Mouse (Mus musculus): ENCODE data around the gene Ntn4. TPM values are rescaled to one million over a fixed set of nuclear protein-coding genes. Genes with fewer than 3 reads are reported as not detected.
A peak's percentile ranks its signal among the peaks of the same experiment; 100 is the strongest.

Ntn4 gene
- polyA plus RNA-seq, 1 experiment from 2014 or later = 0.74 TPM

- H3K4me3 ChIP-seq = peak overlapping the region; percentile 80; the same call in 1 of the 2 replicates
- H3K4me1 ChIP-seq = peaks cover 22% of the 10 kb centered on the region
- peak overlapping the region; percentile 86 for H3K4me2 ChIP-seq (replicated peaks)
- peaks cover 15% of the 10 kb centered on the region; the same call in 1 of the 2 replicates for H3K36me3 ChIP-seq
- WGBS = 50% methylated on average over 8 of the region's 8 CpGs
- H3K9ac ChIP-seq = no peak overlapping the region
- no peak for ATAC-seq (ENCODE audit: low FRiP score, low read depth)
- H3K27ac ChIP-seq = no peak overlapping the region
- no peaks in the 10 kb centered on the region for H3K9me3 ChIP-seq
- peaks cover 48% of the 10 kb centered on the region for H3K27me3 ChIP-seq
Observed at GRCm38 (mm10) chr10:93642897-93643296, 2.4 kb downstream of the Ntn4 start.

DNA sequence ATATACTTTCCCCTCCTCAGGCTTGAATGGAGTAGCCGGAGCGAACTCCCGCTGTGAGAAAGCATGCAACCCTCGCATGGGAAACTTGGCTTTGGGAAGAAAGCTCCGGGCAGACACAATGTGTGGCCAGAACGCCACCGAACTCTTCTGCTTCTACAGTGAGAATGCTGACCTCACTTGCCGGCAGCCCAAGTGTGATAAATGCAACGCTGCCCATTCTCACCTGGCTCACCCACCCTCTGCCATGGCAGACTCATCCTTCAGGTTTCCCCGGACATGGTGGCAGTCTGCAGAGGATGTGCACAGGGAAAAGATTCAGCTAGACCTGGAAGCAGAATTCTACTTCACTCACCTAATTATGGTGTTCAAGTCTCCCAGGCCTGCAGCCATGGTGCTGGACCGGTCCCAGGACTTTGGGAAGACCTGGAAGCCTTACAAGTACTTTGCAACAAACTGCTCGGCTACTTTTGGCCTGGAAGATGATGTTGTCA, 4.0 kb downstream of the Ntn4 start:
- Histone ChIP-seq H3K9ac (no peak overlapping the region), H3K4me3 (no peak overlapping the region), H3K4me1 (peaks cover 21% of the 10 kb centered on the region), H3K9me3 (no peaks in the 10 kb centered on the region), H3K27me3 (peaks cover 33% of the 10 kb centered on the region), H3K36me3 (peaks cover 15% of the 10 kb centered on the region; the same call in 1 of the 2 replicates), H3K4me2 (replicated peaks) (no peak overlapping the region), H3K27ac (no peak overlapping the region; the same call in 1 of the 2 replicates)
- WGBS = 86% methylated on average over 12 of the region's 12 CpGs
- ATAC-seq (ENCODE audit: low FRiP score, low read depth) = no peak

DNA sequence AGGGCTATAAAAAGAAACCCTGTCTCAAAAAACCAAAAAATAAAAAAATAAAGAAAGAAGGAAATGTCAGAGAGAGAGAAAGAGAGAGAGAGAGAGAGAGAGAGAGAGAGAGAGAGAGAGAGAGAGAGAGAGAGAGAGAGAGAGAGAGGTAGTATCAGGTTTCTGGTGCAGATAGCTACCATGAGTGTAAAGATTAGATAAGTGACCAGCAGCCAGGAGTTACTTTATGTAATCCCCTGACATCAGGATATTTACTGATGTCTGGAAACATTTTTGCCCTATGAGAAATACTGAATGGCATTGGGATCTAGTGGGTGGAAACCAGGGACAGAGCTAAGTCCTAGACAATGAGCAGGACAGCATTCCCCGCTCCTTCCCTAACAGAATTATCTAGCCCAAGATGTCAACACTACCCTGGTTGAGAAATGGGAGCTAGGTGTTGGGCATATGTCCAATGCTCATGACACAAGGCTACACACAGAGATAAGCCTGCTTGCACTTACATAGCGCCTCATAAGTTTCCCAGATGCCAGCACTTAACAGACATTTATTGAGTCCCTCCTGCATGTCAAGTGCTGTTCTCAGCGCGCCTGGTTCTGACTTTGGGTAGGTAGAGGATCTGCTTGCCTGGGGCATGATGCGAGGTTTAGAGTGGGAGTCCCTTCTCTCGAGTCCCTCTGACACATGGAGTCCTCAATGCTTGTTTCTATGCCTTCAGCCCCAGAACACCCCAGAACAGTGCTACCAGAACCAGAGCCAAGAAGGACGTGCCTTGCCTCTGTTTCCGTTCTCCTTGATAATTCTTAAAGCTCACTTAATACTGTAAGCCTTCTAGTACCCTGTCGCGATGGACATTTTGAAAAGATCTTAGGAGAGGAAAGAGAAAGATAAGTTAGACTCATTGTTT, 7.4 kb downstream of the Ntn4 start:
- Histone ChIP-seq H3K4me2 (replicated peaks) (no peak overlapping the region), H3K27ac (no peak overlapping the region), H3K4me1 (no peaks in the 10 kb centered on the region), H3K9ac (no peak overlapping the region), H3K27me3 (peaks cover 11% of the 10 kb centered on the region), H3K36me3 (peaks cover 15% of the 10 kb centered on the region; the same call in 1 of the 2 replicates), H3K4me3 (no peak overlapping the region), H3K9me3 (no peaks in the 10 kb centered on the region)
- ATAC-seq (ENCODE audit: low FRiP score, low read depth) = no peak
- WGBS = 77% methylated on average over 10 of the region's 10 CpGs

GRCm38 (mm10) chr10:93648598-93649102, 8.2 kb downstream of the Ntn4 start:
- no peaks in the 10 kb centered on the region for H3K4me1 ChIP-seq
- no peak overlapping the region for H3K4me2 ChIP-seq (replicated peaks)
- WGBS = 87% methylated on average over 8 of the region's 8 CpGs
- H3K27ac ChIP-seq = no peak overlapping the region
- no peak overlapping the region for H3K9ac ChIP-seq
- no peaks in the 10 kb centered on the region for H3K9me3 ChIP-seq
- H3K27me3 ChIP-seq = 0 out of 2 replicates have a peak, but pooled peaks cover 4% of the 10 kb centered on the region
- ATAC-seq (ENCODE audit: low FRiP score, low read depth) = no peak
- H3K36me3 ChIP-seq = peaks cover 15% of the 10 kb centered on the region; the same call in 1 of the 2 replicates
- no peak overlapping the region for H3K4me3 ChIP-seq

- ATAC-seq (ENCODE audit: low FRiP score, low read depth) = no peak
- no peak overlapping the region for H3K9ac ChIP-seq
- 79% methylated on average over 5 of the region's 5 CpGs for WGBS
- 0 out of 2 replicates have a peak, but pooled peaks cover 4% of the 10 kb centered on the region for H3K27me3 ChIP-seq
- no peaks in the 10 kb centered on the region for H3K9me3 ChIP-seq
- H3K4me3 ChIP-seq = no peak overlapping the region
- H3K4me1 ChIP-seq = no peaks in the 10 kb centered on the region
- no peak overlapping the region for H3K27ac ChIP-seq
- H3K4me2 ChIP-seq (replicated peaks) = no peak overlapping the region
- peaks cover 15% of the 10 kb centered on the region; the same call in 1 of the 2 replicates for H3K36me3 ChIP-seq
Observed at GRCm38 (mm10) chr10:93649127-93649526, 8.6 kb downstream of the Ntn4 start.

- 93% methylated on average over 5 of the region's 5 CpGs for WGBS
- no peak for ATAC-seq (ENCODE audit: low FRiP score, low read depth)
- 0 out of 2 replicates have a peak, but pooled peaks cover 4% of the 10 kb centered on the region for H3K27me3 ChIP-seq
- no peaks in the 10 kb centered on the region for H3K9me3 ChIP-seq
- H3K4me1 ChIP-seq = no peaks in the 10 kb centered on the region
- H3K9ac ChIP-seq = no peak overlapping the region
- no peak overlapping the region for H3K4me3 ChIP-seq
- no peak overlapping the region for H3K27ac ChIP-seq
- no peak overlapping the region for H3K4me2 ChIP-seq (replicated peaks)
- H3K36me3 ChIP-seq = peaks cover 15% of the 10 kb centered on the region; the same call in 1 of the 2 replicates
Observed at GRCm38 (mm10) chr10:93649600-93649999, 9.1 kb downstream of the Ntn4 start.

GRCm38 (mm10) chr10:93653322-93653721, 12.8 kb downstream of the Ntn4 start:
- WGBS = 74% methylated on average over 2 of the region's 2 CpGs
- no peak overlapping the region for H3K4me3 ChIP-seq
- ATAC-seq (ENCODE audit: low FRiP score, low read depth) = no peak

DNA sequence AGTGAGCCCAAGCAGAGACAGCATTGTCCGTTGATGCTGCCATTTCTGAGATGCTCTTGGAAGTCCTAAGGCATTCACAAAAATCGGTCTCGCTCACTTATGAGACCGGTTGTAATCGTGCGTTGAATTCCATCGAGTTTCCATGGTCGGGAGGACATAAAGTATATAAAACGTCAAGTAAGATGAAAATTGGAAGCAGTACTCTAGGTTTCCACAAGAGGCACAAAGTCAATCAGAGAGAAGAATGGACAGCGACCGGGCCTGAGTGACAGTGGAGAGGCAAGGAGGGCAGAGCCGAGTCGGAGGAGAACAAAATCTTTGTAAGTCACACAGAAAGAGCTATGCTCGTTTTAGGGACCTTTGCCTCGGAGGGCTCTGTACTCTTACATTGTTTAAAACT, 14.9 kb downstream of the Ntn4 start:
- no peak for ATAC-seq (ENCODE audit: low FRiP score, low read depth)
- no peaks in the 10 kb centered on the region for H3K27me3 ChIP-seq
- H3K4me2 ChIP-seq (replicated peaks) = no peak overlapping the region
- no peaks in the 10 kb centered on the region for H3K4me1 ChIP-seq
- H3K36me3 ChIP-seq = no peaks in the 10 kb centered on the region
- H3K9ac ChIP-seq = no peak overlapping the region
- H3K9me3 ChIP-seq = 0 out of 2 replicates have a peak, but pooled peaks cover 4% of the 10 kb centered on the region
- WGBS = 80% methylated on average over 15 of the region's 15 CpGs
- no peak overlapping the region for H3K4me3 ChIP-seq
- no peak overlapping the region for H3K27ac ChIP-seq

More at GRCm38 (mm10) chr10:93653322-93653721, 12.8 kb downstream of the Ntn4 start:
- no peak overlapping the region for H3K27ac ChIP-seq
- H3K27me3 ChIP-seq = no peaks in the 10 kb centered on the region
- no peaks in the 10 kb centered on the region for H3K4me1 ChIP-seq
- H3K9me3 ChIP-seq = no peaks in the 10 kb centered on the region
- no peak overlapping the region for H3K4me2 ChIP-seq (replicated peaks)
- no peaks in the 10 kb centered on the region for H3K36me3 ChIP-seq
- no peak overlapping the region for H3K9ac ChIP-seq

DNA sequence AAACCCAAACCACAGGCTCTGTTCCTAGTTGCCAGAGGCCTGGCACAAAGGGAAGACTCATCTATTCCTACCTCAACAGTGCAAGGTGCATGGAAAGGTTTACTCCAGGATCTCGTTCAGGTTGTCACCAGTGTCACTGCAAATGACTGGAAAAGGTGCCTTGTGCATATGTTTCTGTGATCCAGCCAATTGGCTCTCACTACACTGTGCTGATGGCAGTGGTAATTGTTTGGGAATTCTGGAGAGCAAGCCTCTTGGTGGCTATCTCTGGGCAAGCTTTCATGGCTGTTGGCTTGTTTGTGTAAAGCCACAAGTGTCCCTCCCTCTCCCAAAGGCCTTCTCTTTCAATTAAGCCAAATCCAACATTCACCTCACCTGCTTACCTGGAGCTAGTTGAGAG, 19.3 kb downstream of the Ntn4 start:
- Histone ChIP-seq H3K4me2 (replicated peaks) (no peak overlapping the region), H3K9ac (no peak overlapping the region), H3K4me3 (no peak overlapping the region), H3K27ac (no peak overlapping the region), H3K4me1 (no peaks in the 10 kb centered on the region), H3K27me3 (no peaks in the 10 kb centered on the region), H3K9me3 (0 out of 2 replicates have a peak, but pooled peaks cover 4% of the 10 kb centered on the region), H3K36me3 (no peaks in the 10 kb centered on the region)
- no peak for ATAC-seq (ENCODE audit: low FRiP score, low read depth)
- 83% methylated on average over 1 of the region's 1 CpGs for WGBS

DNA sequence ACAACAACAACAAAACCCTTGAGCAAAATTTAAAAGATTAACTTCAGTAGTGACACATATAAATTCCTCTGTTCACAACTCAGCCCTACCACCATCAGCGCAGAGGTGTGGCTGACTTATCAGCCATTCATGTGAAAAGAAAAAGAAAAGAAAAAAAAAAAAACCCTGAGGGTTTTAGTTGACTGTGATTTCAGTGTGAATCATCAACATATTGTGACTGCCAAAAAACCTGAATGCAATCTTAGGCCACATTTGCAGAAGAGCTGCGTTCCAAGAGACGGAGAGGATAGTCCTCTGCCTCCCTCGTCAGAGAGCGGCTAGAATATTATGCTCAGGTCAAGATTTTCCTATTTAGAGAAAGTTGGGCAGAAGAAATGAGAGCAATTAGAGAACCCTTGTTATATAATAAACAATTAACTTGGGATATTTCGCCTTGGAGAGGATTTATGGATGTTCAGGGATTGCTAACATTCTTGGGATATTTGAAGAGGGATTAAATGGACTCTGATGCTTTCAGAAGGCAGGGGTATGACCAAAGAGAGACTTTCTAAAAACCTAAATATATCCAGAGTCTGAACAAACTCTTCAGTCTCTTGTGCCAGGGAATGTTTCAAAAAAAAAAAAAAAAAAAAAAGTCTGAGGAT, 21.0 kb downstream of the Ntn4 start:
- 75% methylated on average over 6 of the region's 6 CpGs for WGBS
- H3K4me2 ChIP-seq (replicated peaks) = no peak overlapping the region
- no peak overlapping the region for H3K9ac ChIP-seq
- H3K9me3 ChIP-seq = 0 out of 2 replicates have a peak, but pooled peaks cover 4% of the 10 kb centered on the region
- peaks cover 3% of the 10 kb centered on the region; the same call in 1 of the 2 replicates for H3K4me1 ChIP-seq
- H3K4me3 ChIP-seq = no peak overlapping the region
- no peaks in the 10 kb centered on the region for H3K27me3 ChIP-seq
- no peaks in the 10 kb centered on the region for H3K36me3 ChIP-seq
- no peak overlapping the region for H3K27ac ChIP-seq
- no peak for ATAC-seq (ENCODE audit: low FRiP score, low read depth)

GRCm38 (mm10) chr10:93662018-93662417, 21.5 kb downstream of the Ntn4 start:
- H3K4me3 ChIP-seq = no peak overlapping the region
- 0 out of 2 replicates have a peak, but pooled peaks cover 4% of the 10 kb centered on the region for H3K9me3 ChIP-seq
- H3K27ac ChIP-seq = no peak overlapping the region
- H3K4me1 ChIP-seq = peaks cover 9% of the 10 kb centered on the region; the same call in 1 of the 2 replicates
- no peak overlapping the region for H3K9ac ChIP-seq
- WGBS = 76% methylated on average over 5 of the region's 5 CpGs
- H3K36me3 ChIP-seq = no peaks in the 10 kb centered on the region
- no peak for ATAC-seq (ENCODE audit: low FRiP score, low read depth)
- no peaks in the 10 kb centered on the region for H3K27me3 ChIP-seq
- H3K4me2 ChIP-seq (replicated peaks) = no peak overlapping the region

GRCm38 (mm10) chr10:93666222-93666621, 25.7 kb downstream of the Ntn4 start:
- Histone ChIP-seq H3K27me3 (no peaks in the 10 kb centered on the region), H3K27ac (no peak overlapping the region), H3K36me3 (no peaks in the 10 kb centered on the region), H3K9me3 (no peaks in the 10 kb centered on the region), H3K4me1 (peaks cover 10% of the 10 kb centered on the region; the same call in 1 of the 2 replicates), H3K4me2 (replicated peaks) (no peak overlapping the region), H3K9ac (no peak overlapping the region), H3K4me3 (no peak overlapping the region)
- ATAC-seq (ENCODE audit: low FRiP score, low read depth) = no peak
- 29% methylated on average over 2 of the region's 2 CpGs for WGBS

Data from limb, embryonic 13.5 days (tissue).